Mouse (Mus musculus): ENCODE measurements at regions not wholly inside any gene's neighbourhood (a gene's known extent, or its start where the extent isn't known, plus 50 kb on each side); places are given as distances from the start of the nearest gene placed in this dataset.

GRCm38 (mm10) chr14:61975301-61975732 is 317.1 kb upstream of the Rnaseh2b start:
- in situ Hi-C loops (cut with MboI, MseI): no loop called here

DNA sequence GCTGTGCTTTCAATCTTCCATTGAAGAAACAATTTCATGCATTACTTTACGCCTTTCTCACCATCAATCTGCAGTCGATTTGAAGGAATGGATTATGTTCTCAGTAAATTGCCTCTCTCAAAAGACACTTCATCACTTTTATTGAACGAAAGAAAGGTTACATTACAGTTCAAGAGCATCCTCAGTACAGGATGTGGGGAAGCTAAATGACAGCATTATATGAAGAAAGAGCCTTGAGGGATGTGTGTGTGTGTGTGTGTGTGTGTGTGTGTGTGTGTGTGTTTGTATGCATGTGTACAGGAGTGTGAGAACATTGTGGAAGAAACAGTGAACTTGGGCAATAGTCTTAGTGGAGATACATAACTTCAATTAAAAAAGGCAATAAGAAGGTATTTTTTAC is 311.8 kb upstream of the Rnaseh2b start:
- in situ Hi-C loops (cut with MboI, MseI): no loop called here

DNA sequence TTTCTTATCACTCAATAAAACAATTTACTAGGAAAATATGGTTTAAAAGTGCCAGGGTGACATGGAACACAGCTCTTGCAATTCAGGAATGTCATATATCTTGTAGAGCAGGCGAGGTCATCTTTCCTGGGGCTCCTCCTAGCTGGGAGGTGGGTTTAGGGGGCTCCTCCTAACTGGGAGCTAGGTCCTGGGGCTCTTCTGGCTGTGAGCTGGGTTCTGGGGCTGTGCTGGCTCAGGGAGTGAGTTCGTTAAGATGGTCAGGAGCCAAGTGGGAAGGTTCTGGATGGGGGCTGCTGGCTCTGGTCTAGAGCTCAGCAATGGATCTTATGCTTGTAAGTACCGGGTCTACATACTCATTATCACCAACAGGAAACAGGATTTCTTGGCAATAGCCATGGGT is 306.8 kb upstream of the Rnaseh2b start:
- in situ Hi-C loops (cut with MboI, MseI): no loop called here

DNA sequence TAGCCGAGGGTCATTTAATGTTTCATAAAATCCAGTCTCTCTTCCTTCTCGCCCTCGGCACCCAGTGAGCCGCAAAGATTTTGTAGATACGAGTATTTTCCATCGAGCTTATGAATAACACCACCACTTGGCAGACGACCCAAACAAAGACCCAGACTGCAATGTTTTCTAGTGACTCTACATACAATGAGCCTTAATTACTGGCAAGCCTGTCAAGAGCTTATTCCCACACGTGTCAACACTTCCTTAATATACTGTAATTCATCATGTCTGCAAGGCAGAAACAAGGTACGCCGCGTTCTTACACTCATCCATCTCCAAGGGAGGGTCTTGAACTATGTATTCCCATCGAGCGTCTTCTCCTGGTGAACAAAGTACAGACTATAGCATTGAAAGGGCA is 306.2 kb upstream of the Rnaseh2b start:
- in situ Hi-C loops (cut with MboI, MseI): no loop called here

- in situ Hi-C loops (cut with MboI, MseI): no loop called here
These were observed 297.1 kb upstream of the Rnaseh2b start for GRCm38 (mm10) chr14:61995253-61995652.

DNA sequence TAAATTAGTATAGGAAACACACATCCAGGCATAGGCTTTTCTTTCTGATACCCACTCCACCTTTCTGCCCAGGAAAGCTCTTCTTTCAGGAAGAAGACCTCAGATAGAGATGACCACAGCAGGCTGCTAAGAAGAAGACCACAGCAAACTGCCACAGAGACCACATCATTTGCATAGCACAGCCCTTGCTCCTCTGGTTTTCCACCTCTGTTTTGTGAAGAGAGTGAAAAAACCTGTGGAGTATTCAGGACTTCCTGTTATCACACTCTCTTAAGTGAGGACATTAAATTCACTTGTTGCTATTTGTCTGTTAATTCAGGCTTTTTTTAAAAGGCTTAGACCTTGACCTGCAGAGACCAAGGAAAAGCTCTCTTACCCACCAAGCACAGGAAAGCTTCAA is 294.7 kb upstream of the Rnaseh2b start:
- in situ Hi-C loops (cut with MboI, MseI): no loop called here

GRCm38 (mm10) chr14:61998259-61998658 is 294.1 kb upstream of the Rnaseh2b start:
- in situ Hi-C loops (cut with MboI, MseI): no loop called here

DNA sequence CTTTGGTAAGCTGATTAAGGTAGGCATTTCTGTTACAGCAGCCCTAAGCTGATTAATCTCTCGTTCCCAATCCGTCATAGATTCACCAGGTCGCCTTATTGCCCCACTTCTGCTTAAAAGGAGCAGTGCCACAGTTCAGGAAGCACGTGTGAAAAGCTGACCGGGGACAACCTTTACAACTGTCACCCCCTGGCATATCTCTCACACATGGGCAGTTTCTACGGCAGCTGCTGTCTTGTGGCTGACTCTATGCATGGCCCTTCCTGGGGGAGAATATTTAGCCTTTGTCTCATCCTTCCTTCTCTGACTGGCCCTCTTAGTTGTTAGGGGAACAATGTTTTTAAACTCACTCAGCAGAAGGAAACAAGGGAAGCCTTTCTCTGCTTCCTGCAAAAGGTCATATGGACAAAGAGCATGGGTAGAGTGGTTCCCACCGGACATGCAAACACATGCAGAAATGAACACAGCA is 290.9 kb upstream of the Rnaseh2b start:
- in situ Hi-C loops (cut with MboI, MseI): no loop called here

- in situ Hi-C loops (cut with MboI, MseI): no loop called here
These were observed 290.3 kb upstream of the Rnaseh2b start for GRCm38 (mm10) chr14:62002131-62002530.

GRCm38 (mm10) chr14:62003013-62003781 is 289.2 kb upstream of the Rnaseh2b start:
- in situ Hi-C loops (cut with MboI, MseI): no loop called here

- in situ Hi-C loops (cut with MboI, MseI): no loop called here
These were observed 288.6 kb upstream of the Rnaseh2b start for GRCm38 (mm10) chr14:62003797-62004196.

GRCm38 (mm10) chr14:62008707-62009106 is 283.7 kb upstream of the Rnaseh2b start:
- in situ Hi-C loops (cut with MboI, MseI): no loop called here

DNA sequence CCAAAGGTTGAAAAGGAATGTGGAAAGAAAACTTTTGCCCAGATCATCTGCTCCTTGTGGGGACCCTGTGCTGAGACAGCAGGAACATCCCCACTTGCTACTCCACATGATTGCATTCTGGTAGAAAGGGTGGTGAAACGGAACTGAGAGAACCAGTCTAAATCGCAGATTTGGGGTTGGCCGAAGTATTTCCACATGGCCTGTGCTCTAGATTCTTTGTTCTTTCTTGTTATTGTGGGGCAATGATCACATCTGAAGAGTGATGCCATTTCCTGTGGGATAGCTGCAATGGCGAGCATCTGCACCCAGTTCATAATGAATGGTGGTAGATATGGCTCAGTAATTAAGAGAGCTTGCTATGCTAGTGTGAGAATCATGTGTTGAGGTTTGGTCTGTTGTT is 273.6 kb upstream of the Rnaseh2b start:
- in situ Hi-C loops (cut with MboI, MseI): no loop called here

DNA sequence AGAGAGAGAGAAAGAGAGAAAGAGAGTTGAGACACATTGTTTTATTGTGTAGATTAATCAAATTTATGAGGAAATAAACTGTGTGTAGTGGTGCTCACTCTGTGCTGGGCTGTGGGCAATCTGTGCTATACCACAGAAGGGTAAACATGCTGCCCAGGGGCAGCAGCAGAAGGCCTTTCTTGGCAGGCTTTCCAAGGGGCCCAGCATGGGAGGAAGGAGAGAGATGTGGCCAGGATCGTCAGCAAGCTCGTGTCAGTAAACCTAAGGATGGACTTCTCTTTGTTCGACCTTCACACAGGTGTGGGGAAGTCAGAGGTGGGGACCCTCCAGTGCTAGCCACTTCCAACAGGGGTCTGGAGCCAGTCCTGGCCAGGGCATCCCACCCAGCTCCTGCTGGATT is 271.4 kb upstream of the Rnaseh2b start:
- in situ Hi-C loops (cut with MboI, MseI): no loop called here

DNA sequence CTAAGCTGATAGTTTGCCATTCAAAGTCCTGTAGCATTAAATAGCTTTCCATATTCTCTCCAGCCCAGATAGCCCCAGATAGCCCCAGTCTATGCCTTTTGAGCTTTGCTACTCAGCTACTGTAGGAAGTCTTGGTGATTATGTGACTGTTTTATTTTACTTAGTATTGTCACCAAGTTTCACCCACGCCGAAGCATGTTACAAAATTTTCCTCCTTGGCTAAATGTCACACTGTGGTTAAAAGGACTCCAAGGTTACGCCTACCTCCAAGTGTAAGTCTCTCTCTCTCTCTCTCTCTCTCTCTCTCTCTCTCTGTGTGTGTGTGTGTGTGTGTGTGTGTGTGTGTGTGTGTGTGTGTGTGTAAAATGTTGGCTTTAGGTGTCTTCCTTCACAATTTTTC is 270.2 kb upstream of the Rnaseh2b start:
- in situ Hi-C loops (cut with MboI, MseI): no loop called here

DNA sequence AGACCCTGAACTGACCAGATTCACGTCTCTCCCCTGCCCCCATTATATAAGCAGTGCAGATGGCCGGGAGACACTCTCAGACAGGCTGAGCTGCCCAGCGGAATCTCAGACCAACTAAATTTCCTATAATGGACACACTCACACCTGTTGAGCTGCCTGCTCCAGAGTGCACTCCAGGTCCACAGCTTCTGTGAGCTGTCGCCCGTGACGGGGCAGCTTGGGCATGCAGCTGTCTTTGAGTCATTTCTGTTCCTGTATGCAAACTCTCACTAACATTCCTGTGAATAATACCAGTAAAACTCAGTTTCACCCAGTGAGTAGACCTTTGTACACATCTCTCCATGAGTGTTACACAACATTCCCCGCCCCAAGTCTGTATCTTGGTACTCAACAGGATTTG is 269.4 kb upstream of the Rnaseh2b start:
- in situ Hi-C loops (cut with MboI, MseI): no loop called here

GRCm38 (mm10) chr14:62027751-62028279 is 264.6 kb upstream of the Rnaseh2b start:
- in situ Hi-C loops (cut with MboI, MseI): no loop called here

- in situ Hi-C loops (cut with MboI, MseI): no loop called here
These were observed 262.3 kb upstream of the Rnaseh2b start for GRCm38 (mm10) chr14:62030059-62030458.

- in situ Hi-C loops (cut with MboI, MseI): no loop called here
These were observed 258.7 kb upstream of the Rnaseh2b start for GRCm38 (mm10) chr14:62033661-62034060.

- in situ Hi-C loops (cut with MboI, MseI): no loop called here
These were observed 257.7 kb upstream of the Rnaseh2b start for GRCm38 (mm10) chr14:62034664-62035063.

- in situ Hi-C loops (cut with MboI, MseI): no loop called here
These were observed 257.0 kb upstream of the Rnaseh2b start for GRCm38 (mm10) chr14:62035416-62035815.

- in situ Hi-C loops (cut with MboI, MseI): no loop called here
These were observed 254.9 kb upstream of the Rnaseh2b start for GRCm38 (mm10) chr14:62037514-62037913.

GRCm38 (mm10) chr14:62037917-62038316 is 254.5 kb upstream of the Rnaseh2b start:
- in situ Hi-C loops (cut with MboI, MseI): no loop called here

All from T-helper 1 cell (primary cell).